Mouse (Mus musculus) G1E (cell line): ENCODE measurements at regions not wholly inside any gene's neighbourhood (a gene's known extent, or its start where the extent isn't known, plus 50 kb on each side); places are given as distances from the start of the nearest gene placed in this dataset.

Source experiments
- ATAC-seq: 2 replicates; pipeline ENCODE4 v1.8.0; 2016; ENCODE audit warnings: mild to moderate bottlenecking; ENCODE audit not compliant: insufficient number of reproducible peaks, poor library complexity, low FRiP score, severe bottlenecking; ENCODE audit errors: extremely low read depth
- DNase-seq: peaks from one replicate; pipeline ENCODE4 v3.0.0; 2012; ENCODE audit warnings: low spot score
- H3K27me3 ChIP-seq: 2 replicates; pipeline ENCODE4 v1.6.1; 2012; ENCODE audit warnings: mild to moderate bottlenecking, low read length, inconsistent platforms; ENCODE audit not compliant: insufficient read depth
- H3K36me3 ChIP-seq: replicated peaks from 2 replicates; pipeline ENCODE3; 2012; ENCODE audit warnings: mild to moderate bottlenecking, inconsistent platforms
- H3K4me1 ChIP-seq: 2 replicates; pipeline ENCODE4 v1.6.1; 2012; ENCODE audit warnings: low read depth, low read length, inconsistent platforms, mixed read lengths; ENCODE audit not compliant: insufficient read depth
- H3K4me3 ChIP-seq: 2 replicates; pipeline ENCODE4 v1.5.1; 2012; ENCODE audit warnings: low read depth, mild to moderate bottlenecking, inconsistent platforms, low read length, moderate library complexity, mixed read lengths
- H3K9me3 ChIP-seq: replicated peaks from 2 replicates; pipeline ENCODE4 v1.6.1; 2012; ENCODE audit warnings: inconsistent platforms
- CTCF ChIP-seq: IDR thresholded peaks from 2 replicates; pipeline ENCODE4 v1.5.1; 2012; ENCODE audit warnings: low read depth, low read length, inconsistent platforms, mixed read lengths
- GATA1 ChIP-seq: IDR thresholded peaks from 2 replicates; pipeline ENCODE4 v1.6.1; 2012; ENCODE audit warnings: borderline replicate concordance, low read length, inconsistent platforms, mixed read lengths
- GATA2 ChIP-seq: IDR thresholded peaks from 2 replicates; pipeline ENCODE4 v1.6.1; 2012; ENCODE audit warnings: low read depth, low read length, inconsistent platforms, borderline replicate concordance
- POLR2AphosphoS5 ChIP-seq: IDR thresholded peaks from 2 replicates; pipeline ENCODE4 v1.6.1; 2012; ENCODE audit warnings: low read depth, low read length, inconsistent platforms; ENCODE audit not compliant: insufficient replicate concordance
- TAL1 ChIP-seq: conservative IDR thresholded peaks from 2 replicates; pipeline ENCODE4 v1.6.1; 2012; ENCODE audit warnings: low read depth, low read length, inconsistent platforms, mixed read lengths

DNA sequence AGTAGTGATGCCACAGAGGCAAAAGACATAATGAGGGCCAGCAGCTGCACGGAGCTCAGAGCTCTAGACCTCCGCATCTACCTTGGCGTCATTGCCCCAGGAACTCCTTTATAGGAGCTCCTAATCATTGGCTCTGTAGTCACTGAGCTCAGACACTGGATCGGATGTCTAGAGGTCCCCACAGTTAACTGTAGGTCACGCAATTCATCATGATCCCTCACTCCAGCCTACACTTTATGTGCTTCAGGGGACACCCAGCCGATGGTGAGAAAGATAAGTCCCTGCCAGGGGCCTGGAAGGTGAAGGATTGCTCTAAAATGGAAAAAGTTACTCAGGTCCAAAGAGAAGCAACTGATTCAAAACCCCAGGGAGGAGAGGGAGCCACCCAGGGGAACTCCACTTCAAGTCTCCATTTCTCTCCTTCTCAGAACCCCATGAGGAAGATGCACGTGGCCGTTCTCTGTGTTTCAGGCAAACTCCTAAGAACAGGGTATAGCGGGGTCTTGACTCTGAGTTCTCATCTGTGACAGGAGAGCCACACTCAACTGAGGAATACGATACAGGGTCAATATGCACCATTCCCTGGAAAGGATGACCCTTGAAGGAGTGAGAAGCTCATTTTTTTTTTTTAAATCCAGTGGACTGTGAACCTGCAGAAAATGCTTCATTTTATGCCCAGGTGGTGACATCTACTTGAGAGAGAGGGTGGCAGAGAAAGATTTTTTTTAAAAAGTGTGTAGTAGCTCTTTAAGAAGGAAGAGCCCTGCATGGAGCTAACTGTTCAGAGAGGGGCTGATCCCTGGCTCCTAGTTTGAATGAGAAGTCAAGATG, 200.7 kb upstream of the Six2 start:
- ATAC-seq (no peak), DNase-seq (no peak)
- H3K4me1 ChIP-seq = no peaks in the 10 kb centered on the region
- H3K36me3 ChIP-seq = no peaks in the 10 kb centered on the region
- H3K9me3 ChIP-seq = no peaks in the 10 kb centered on the region
- no peak overlapping the region for H3K4me3 ChIP-seq
- TF ChIP-seq GATA2 (no peak), POLR2AphosphoS5 (no peak), CTCF (no peak), GATA1 (no peak), TAL1 (no peak)
- H3K27me3 ChIP-seq = peaks cover 21% of the 10 kb centered on the region

DNA sequence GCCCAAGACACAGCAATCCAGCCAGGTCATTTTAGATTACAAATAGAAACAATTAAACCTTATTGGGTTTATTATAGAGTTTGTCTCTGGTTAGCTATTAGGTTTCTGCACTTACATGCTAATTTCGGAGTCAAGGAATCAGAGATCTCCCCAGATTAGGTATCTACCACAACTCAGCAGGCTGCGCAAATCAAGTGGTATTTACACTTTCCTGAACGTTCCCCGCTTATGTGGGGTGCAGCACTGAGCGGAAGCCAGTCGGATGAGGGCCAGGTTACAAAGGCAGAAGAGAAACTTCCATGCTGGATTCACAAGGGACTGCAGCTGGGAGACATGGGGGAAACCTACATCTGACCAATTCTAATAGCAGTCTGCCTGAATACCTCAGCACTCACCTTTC, 198.6 kb upstream of the Six2 start:
- Histone ChIP-seq H3K4me3 (no peak overlapping the region), H3K36me3 (no peaks in the 10 kb centered on the region), H3K27me3 (peaks cover 26% of the 10 kb centered on the region), H3K9me3 (no peaks in the 10 kb centered on the region), H3K4me1 (no peaks in the 10 kb centered on the region)
- no peak for TF ChIP-seq GATA2
- no peak for TF ChIP-seq CTCF
- TF ChIP-seq POLR2AphosphoS5 = no peak
- no peak for TF ChIP-seq TAL1
- no peak for TF ChIP-seq GATA1
- ATAC-seq (no peak), DNase-seq (no peak)

DNA sequence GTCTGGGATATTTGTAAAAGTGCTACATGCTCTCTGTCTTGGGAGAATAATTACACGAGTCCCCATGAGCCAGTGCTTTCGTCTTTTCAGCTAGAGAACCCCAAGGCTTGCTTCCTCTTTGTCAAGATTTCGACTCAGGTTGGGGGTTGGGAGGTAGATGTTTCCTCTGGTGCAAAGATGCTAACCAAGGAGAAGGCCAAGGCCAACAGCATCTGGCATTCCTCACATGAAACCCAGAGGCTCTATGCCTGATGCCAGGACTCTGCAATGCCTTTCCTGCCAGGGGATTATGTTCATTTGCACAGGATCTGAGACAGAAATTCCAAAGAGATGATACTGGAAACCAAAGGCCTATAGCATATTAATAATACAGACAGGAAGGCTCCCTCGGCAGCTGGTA, 198.2 kb upstream of the Six2 start:
- ATAC-seq (no peak), DNase-seq (no peak)
- Histone ChIP-seq H3K4me1 (no peaks in the 10 kb centered on the region), H3K4me3 (no peak overlapping the region), H3K9me3 (no peaks in the 10 kb centered on the region), H3K36me3 (no peaks in the 10 kb centered on the region), H3K27me3 (peaks cover 22% of the 10 kb centered on the region)
- no peak for TF ChIP-seq POLR2AphosphoS5
- no peak for TF ChIP-seq GATA2
- TF ChIP-seq TAL1 = no peak
- TF ChIP-seq CTCF = no peak
- no peak for TF ChIP-seq GATA1

DNA sequence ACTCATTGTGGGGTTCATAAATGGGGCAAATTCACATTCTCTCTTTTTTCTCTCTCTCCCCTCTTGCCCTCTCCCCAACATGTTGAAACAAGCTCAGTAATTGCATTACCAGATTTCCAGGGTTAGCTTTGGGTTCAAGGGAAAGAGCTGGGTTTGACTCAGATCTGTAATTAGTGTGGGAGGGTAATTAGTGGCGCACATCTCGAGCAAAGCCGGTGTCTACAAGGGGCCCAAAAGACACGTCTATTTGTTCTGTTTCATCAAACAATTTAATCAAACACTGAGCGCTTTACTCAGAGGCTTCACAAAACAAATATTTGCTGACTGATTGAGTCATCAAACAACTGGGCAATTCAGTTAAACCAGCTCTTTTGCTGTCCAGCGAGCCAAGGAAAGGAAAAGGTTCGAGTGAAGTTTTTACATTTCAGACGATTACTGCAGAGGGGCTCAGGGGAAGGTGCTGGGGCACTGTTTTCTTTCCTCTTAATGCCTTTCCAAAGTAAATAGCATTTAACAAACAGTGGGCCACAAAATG, 193.6 kb upstream of the Six2 start:
- Histone ChIP-seq H3K4me3 (no peak overlapping the region), H3K4me1 (no peaks in the 10 kb centered on the region), H3K36me3 (no peaks in the 10 kb centered on the region), H3K27me3 (peaks cover 19% of the 10 kb centered on the region), H3K9me3 (no peaks in the 10 kb centered on the region)
- TF ChIP-seq POLR2AphosphoS5 = no peak
- TF ChIP-seq CTCF = no peak
- TF ChIP-seq TAL1 = no peak
- TF ChIP-seq GATA1 = no peak
- TF ChIP-seq GATA2 = no peak
- ATAC-seq (no peak), DNase-seq (no peak)

DNA sequence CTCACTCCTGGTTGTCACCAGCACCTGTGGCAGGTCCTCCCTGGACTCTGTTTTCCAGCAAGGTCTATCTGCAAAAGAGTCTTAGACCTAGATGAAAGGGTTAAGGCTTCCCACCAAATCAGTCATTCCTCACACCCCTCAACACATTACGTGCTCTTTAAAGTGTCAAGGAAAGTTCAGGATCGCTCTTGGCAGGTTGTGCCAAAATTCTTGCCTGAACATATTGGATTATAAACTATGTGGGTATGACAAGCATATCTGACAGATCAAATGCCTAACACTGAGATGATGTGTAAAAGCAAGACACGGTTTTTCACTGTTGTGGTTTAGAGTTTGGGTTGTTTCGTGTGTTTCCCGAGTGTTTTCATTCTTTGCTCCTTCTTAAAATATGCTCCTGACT, 193.0 kb upstream of the Six2 start:
- Histone ChIP-seq H3K36me3 (no peaks in the 10 kb centered on the region), H3K27me3 (peaks cover 18% of the 10 kb centered on the region), H3K4me1 (no peaks in the 10 kb centered on the region), H3K9me3 (no peaks in the 10 kb centered on the region), H3K4me3 (no peak overlapping the region)
- ATAC-seq (no peak), DNase-seq (no peak)
- TF ChIP-seq GATA1 (no peak), CTCF (no peak), POLR2AphosphoS5 (no peak), GATA2 (no peak), TAL1 (no peak)

DNA sequence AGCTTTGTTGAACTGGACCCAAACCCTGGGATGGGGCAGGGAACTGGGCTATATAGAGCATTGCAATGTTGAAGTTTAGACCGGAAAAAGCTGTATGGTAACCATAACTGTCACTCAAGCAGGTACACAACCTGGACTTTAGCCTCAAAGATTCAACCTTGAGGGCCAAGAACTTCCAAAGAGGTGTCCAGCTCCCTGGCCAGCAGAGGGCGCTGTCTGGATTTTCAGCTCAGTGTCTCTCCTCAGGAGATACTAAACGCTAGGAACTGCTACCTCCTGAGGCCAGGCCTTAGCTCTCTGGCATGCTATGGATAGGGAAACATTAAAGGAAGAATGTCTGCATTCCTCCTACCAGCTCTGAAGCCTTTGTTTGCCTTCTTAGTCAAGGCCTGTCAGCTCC, 189.4 kb upstream of the Six2 start:
- DNase-seq = no peak
- Histone ChIP-seq H3K36me3 (no peaks in the 10 kb centered on the region), H3K4me3 (no peak overlapping the region), H3K27me3 (peaks cover 20% of the 10 kb centered on the region), H3K9me3 (no peaks in the 10 kb centered on the region), H3K4me1 (peaks cover 21% of the 10 kb centered on the region)
- ATAC-seq = no peak
- TF ChIP-seq GATA2 = no peak
- TF ChIP-seq CTCF = peak; percentile 30; the same call in 1 of the 2 replicates
- no peak for TF ChIP-seq TAL1
- no peak for TF ChIP-seq GATA1
- no peak for TF ChIP-seq POLR2AphosphoS5

DNA sequence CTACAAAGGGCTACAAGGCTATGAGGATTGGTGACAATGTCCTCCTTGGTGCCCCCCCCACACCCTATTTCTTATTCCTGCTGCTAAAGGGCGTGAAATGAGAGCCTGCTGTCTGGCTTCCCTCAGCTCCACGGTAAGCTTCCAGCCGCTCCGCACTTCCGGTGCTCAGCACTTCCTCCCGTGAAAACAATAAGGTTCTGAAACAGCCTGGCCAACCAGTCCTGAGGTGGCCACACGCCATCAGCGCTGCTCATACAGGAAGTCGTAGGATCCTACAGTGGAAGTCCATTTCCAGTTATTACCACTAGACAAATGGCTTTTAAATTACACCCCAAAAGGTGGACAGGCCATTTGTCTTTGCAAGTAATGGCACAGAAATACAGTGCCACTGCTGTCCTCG, 188.8 kb upstream of the Six2 start:
- Histone ChIP-seq H3K4me3 (no peak overlapping the region), H3K4me1 (peaks cover 21% of the 10 kb centered on the region), H3K9me3 (no peaks in the 10 kb centered on the region), H3K27me3 (peaks cover 18% of the 10 kb centered on the region), H3K36me3 (no peaks in the 10 kb centered on the region)
- TF ChIP-seq CTCF (no peak), GATA2 (no peak), POLR2AphosphoS5 (no peak), TAL1 (no peak), GATA1 (no peak)
- no peak for ATAC-seq
- no peak for DNase-seq
